Mouse (Mus musculus) myocyte (in vitro differentiated cells): Measurements from ENCODE around the gene Bhlhe40. TPM values are rescaled to one million over a fixed set of nuclear protein-coding genes. Genes with fewer than 3 reads are reported as not detected.

ENCODE experiments used
- H3K27me3 ChIP-seq: one replicate; pipeline ENCODE4 v1.6.1; 2011; ENCODE audit not compliant: control insufficient read depth, insufficient read depth, insufficient read length
- H3K36me3 ChIP-seq: one replicate; pipeline ENCODE4 v1.6.1; 2011; ENCODE audit not compliant: control insufficient read depth, insufficient read depth
- H3K4me2 ChIP-seq: one replicate; pipeline ENCODE4 v1.6.1; 2011; ENCODE audit warnings: low read depth, control low read depth
- H3K4me3 ChIP-seq: one replicate; pipeline ENCODE4 v1.5.1; 2011; ENCODE audit warnings: mild to moderate bottlenecking, control low read depth, moderate library complexity
- H3K79me2 ChIP-seq: one replicate; pipeline ENCODE4 v1.6.1; 2011; ENCODE audit not compliant: control insufficient read depth, insufficient read depth
- H3ac ChIP-seq: one replicate; pipeline ENCODE4 v1.6.1; 2011; ENCODE audit not compliant: control insufficient read depth, insufficient read length
- CEBPB ChIP-seq: IDR thresholded peaks from 2 replicates; pipeline ENCODE4 v1.6.1; 2011; ENCODE audit warnings: mild to moderate bottlenecking, moderate library complexity; ENCODE audit not compliant: poor library complexity, insufficient read depth, severe bottlenecking
- E2F4 ChIP-seq: IDR thresholded peaks from one replicate; pipeline ENCODE4 v1.6.1; 2011; ENCODE audit warnings: mild to moderate bottlenecking, control low read depth, moderate library complexity; ENCODE audit not compliant: insufficient read depth
- MAX ChIP-seq: IDR thresholded peaks from one replicate; pipeline ENCODE4 v1.6.1; 2011; ENCODE audit warnings: low read depth, mild to moderate bottlenecking, control low read depth
- MYOD1 ChIP-seq, 3 experiments: IDR thresholded peaks; one replicate each; pipeline ENCODE4 v1.6.1; 2011; ENCODE audit warnings: control low read depth in 2 of 3, low read depth in 2 of 3, mild to moderate bottlenecking in 2 of 3, moderate library complexity in 1 of 3; ENCODE audit not compliant: insufficient read length in 2 of 3, control insufficient read depth in 1 of 3
- MYOG ChIP-seq, 3 experiments: IDR thresholded peaks; one replicate each; pipeline ENCODE4 v1.6.1; 2011; ENCODE audit warnings: control low read depth in 2 of 3, low read depth in 2 of 3, mild to moderate bottlenecking in 2 of 3; ENCODE audit not compliant: insufficient read length in 2 of 3, control insufficient read depth in 1 of 3, insufficient read depth in 1 of 3
- POLR2A ChIP-seq: IDR thresholded peaks from one replicate; pipeline ENCODE4 v1.6.1; 2011; ENCODE audit warnings: low read depth, mild to moderate bottlenecking, control low read depth, moderate library complexity; ENCODE audit not compliant: insufficient read length
- POLR2AphosphoS2 ChIP-seq: IDR thresholded peaks from one replicate; pipeline ENCODE4 v1.6.1; 2011; ENCODE audit warnings: low read depth, control low read depth; ENCODE audit not compliant: insufficient read length
- REST ChIP-seq: IDR thresholded peaks from one replicate; pipeline ENCODE4 v1.6.1; 2011; ENCODE audit warnings: mild to moderate bottlenecking, control low read depth, moderate library complexity; ENCODE audit not compliant: insufficient read depth, insufficient read length
- SRF ChIP-seq: IDR thresholded peaks from one replicate; pipeline ENCODE4 v1.6.1; 2011; ENCODE audit warnings: low read depth; ENCODE audit not compliant: control insufficient read depth, insufficient read length
- TCF12 ChIP-seq: IDR thresholded peaks from one replicate; pipeline ENCODE4 v1.6.1; 2011; ENCODE audit warnings: mild to moderate bottlenecking, control low read depth; ENCODE audit not compliant: poor library complexity, insufficient read depth, severe bottlenecking
- TCF3 ChIP-seq: IDR thresholded peaks from one replicate; pipeline ENCODE4 v1.6.1; 2011; ENCODE audit warnings: low read depth, control low read depth; ENCODE audit not compliant: insufficient read length
- USF1 ChIP-seq: IDR thresholded peaks from one replicate; pipeline ENCODE4 v1.6.1; 2011; ENCODE audit warnings: low read depth, mild to moderate bottlenecking, control low read depth, moderate library complexity
- polyA plus RNA-seq: library from polyadenylated mRNA; unstranded; fragments of >200 nt; fragmentation: generic; extraction: Trizol; gene quantifications from one replicate; pipeline ENCODE4 v1.2.1, GENCODE M21; 2012; ENCODE audit warnings: missing spikeins

Gene Bhlhe40
- polyA plus RNA-seq, 1 experiment = 120 TPM

- H3K36me3 ChIP-seq = peaks cover 50% of the 10 kb centered on the region
- peak overlapping the region; percentile 97 for H3K4me2 ChIP-seq
- H3K4me3 ChIP-seq = peak overlapping the region; percentile 95
- H3ac ChIP-seq = peak overlapping the region; percentile 44
- peaks cover 63% of the 10 kb centered on the region for H3K79me2 ChIP-seq
- H3K27me3 ChIP-seq = no peaks in the 10 kb centered on the region
- TF ChIP-seq POLR2A = peak; percentile 7
- peak; percentile 64 for TF ChIP-seq CEBPB
- TF ChIP-seq MAX = no peak
Observed at GRCm38 (mm10) chr6:108662314-108663240, 2.1 kb downstream of the Bhlhe40 start.

- no peak overlapping the region for H3ac ChIP-seq
- peak overlapping the region; percentile 97 for H3K4me2 ChIP-seq
- H3K27me3 ChIP-seq = no peaks in the 10 kb centered on the region
- H3K79me2 ChIP-seq = peaks cover 63% of the 10 kb centered on the region
- peak overlapping the region; percentile 95 for H3K4me3 ChIP-seq
- no peak for TF ChIP-seq CEBPB
- no peak for TF ChIP-seq E2F4
- no peak for TF ChIP-seq TCF12
- TF ChIP-seq REST = no peak
- no peak for TF ChIP-seq MYOG (IDR thresholded peaks at IDR 0.05; ENCODE audit: control insufficient read depth in 1 of 3, insufficient read depth in 1 of 3, insufficient read length in 2 of 3, low read depth in 2 of 3)
- no peak for TF ChIP-seq POLR2AphosphoS2
- no peak for TF ChIP-seq SRF
- no peak for TF ChIP-seq MAX
- TF ChIP-seq POLR2A = no peak
- H3K36me3 ChIP-seq = peaks cover 50% of the 10 kb centered on the region
Observed at GRCm38 (mm10) chr6:108663241-108664194, 3.1 kb downstream of the Bhlhe40 start.

- H3K79me2 ChIP-seq = peaks cover 63% of the 10 kb centered on the region
- H3K4me2 ChIP-seq = peak overlapping the region; percentile 97
- TF ChIP-seq POLR2AphosphoS2 = peak; percentile 62
- TF ChIP-seq POLR2A = peak; percentile 8
- TF ChIP-seq SRF = no peak
- H3ac ChIP-seq = no peak overlapping the region
- peak overlapping the region; percentile 95 for H3K4me3 ChIP-seq
- H3K36me3 ChIP-seq = peaks cover 50% of the 10 kb centered on the region
- no peaks in the 10 kb centered on the region for H3K27me3 ChIP-seq
Observed at GRCm38 (mm10) chr6:108664533-108665150, 4.2 kb downstream of the Bhlhe40 start.

GRCm38 (mm10) chr6:108665587-108665986, 5.2 kb downstream of the Bhlhe40 start:
- TF ChIP-seq MYOG (IDR thresholded peaks at IDR 0.05; ENCODE audit: control insufficient read depth in 1 of 3, insufficient read depth in 1 of 3, insufficient read length in 2 of 3, low read depth in 2 of 3) (peak; percentile 8 to 90 (median 65)), POLR2AphosphoS2 (peak; percentile 72), E2F4 (no peak), USF1 (no peak), REST (no peak), TCF12 (peak; percentile 72), POLR2A (peak; percentile 51), TCF3 (peak; percentile 2), MYOD1 (IDR thresholded peaks at IDR 0.05; ENCODE audit: control insufficient read depth in 1 of 3, insufficient read length in 2 of 3, low read depth in 2 of 3) (peak; percentile 26 to 92 (median 74)), CEBPB (no peak), SRF (no peak), MAX (no peak)
- Histone ChIP-seq H3K79me2 (peaks cover 63% of the 10 kb centered on the region), H3K4me3 (peak overlapping the region; percentile 95), H3ac (no peak overlapping the region), H3K36me3 (peaks cover 50% of the 10 kb centered on the region), H3K27me3 (no peaks in the 10 kb centered on the region), H3K4me2 (peak overlapping the region; percentile 97)
